In the genomic region with DNA sequence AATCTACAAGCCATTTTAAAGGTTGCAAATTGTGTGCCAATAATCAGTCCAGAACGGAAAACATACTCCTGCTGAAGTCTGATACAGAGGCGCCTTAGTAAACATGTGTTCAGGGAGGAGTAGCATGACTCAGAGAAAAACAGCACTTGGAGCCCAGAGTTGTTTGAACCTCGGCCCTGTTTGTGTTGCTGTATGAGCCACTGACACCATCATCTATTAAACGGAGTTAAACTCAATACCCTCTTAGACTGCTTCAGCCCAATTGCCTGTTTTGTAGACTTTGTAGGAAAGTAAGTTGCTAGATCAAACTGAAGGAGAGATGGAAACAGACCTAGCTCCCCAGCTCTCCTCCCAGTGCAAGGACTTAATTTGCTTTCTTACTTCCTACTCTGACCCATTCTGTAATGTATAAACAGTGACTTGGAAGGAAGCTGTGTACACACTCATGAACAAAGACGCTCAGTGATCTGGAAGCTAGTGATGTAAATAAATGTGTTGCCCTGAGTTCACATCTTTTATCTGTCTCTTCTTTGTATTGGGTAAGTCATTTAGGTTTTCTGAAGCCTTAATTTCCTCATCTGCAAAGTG, we compare ENCODE assay signal across 1 mouse cellular context.
A peak's percentile ranks its signal among the peaks of the same experiment; 100 is the strongest.
TF ChIP-seq lines count a peak whose summit lies in the region.

No protein-coding gene starts in this region.

TF ChIP-seq in MEL, 35 proteins besides CTCF, POLR2A, EP300 and RAD21 (continued from another document):
- TF ChIP-seq HCFC1 (IDR thresholded peaks at IDR 0.05; ENCODE audit: low read depth, low read length) (0 out of 2 replicates have a peak, but pooled peaks have one; percentile 32), E2F4 (IDR thresholded peaks at IDR 0.05; ENCODE audit: borderline replicate concordance, low read depth, low read length) (0 out of 2 replicates have a peak, but pooled peaks have one; percentile 19), TAL1 (IDR thresholded peaks at IDR 0.05; ENCODE audit: low read length) (peak; percentile 38; the same call in 1 of the 2 replicates), GATA1 (IDR thresholded peaks at IDR 0.05; ENCODE audit: low read depth, low read length) (peak; percentile 23; the same call in 1 of the 2 replicates), TBP (IDR thresholded peaks at IDR 0.05; ENCODE audit: low read depth, low read length) (peak; percentile 44; the same call in 1 of the 2 replicates), RCOR1 (IDR thresholded peaks at IDR 0.05; ENCODE audit: low read depth, low read length) (no peak), ZC3H11A (IDR thresholded peaks at IDR 0.05; ENCODE audit: low read depth, low read length) (no peak), ZNF384 (IDR thresholded peaks at IDR 0.05; ENCODE audit: low read depth, low read length) (no peak), ZMIZ1 (IDR thresholded peaks at IDR 0.05; ENCODE audit: low read depth, low read length) (no peak), SIN3A (IDR thresholded peaks at IDR 0.05; ENCODE audit: low read length) (peak; percentile 84), CHD1 (IDR thresholded peaks at IDR 0.05; ENCODE audit: low read depth, low read length) (peak; percentile 76; the same call in 1 of the 2 replicates), MYC (IDR thresholded peaks at IDR 0.05; ENCODE audit: low read depth, low read length) (peak; percentile 93), USF2 (IDR thresholded peaks at IDR 0.05; ENCODE audit: borderline replicate concordance in 1 of 2, insufficient read depth in 1 of 2, low read depth in 1 of 2, low read length in 2 of 2) (no peak), ETS1 (IDR thresholded peaks at IDR 0.05; ENCODE audit: low read depth, low read length) (peak; percentile 82), POLR2AphosphoS2 (IDR thresholded peaks at IDR 0.05; ENCODE audit: low read length) (no peak; the same call in 1 of the 2 replicates)
